Mouse (Mus musculus) bone marrow macrophage, adult 2 months (primary cell): Measurements from ENCODE around the gene Rassf6.

ENCODE experiments used
- CTCF ChIP-seq: IDR thresholded peaks from 2 replicates; pipeline ENCODE4 v1.5.1; 2012; ENCODE audit warnings: low read depth, mild to moderate bottlenecking, low read length, moderate library complexity
- POLR2A ChIP-seq: IDR thresholded peaks from 2 replicates; pipeline ENCODE4 v1.6.1; 2012; ENCODE audit warnings: mild to moderate bottlenecking, low read depth, low read length, borderline replicate concordance

GRCm38 (mm10) chr5:90556052-90556451 lies 84.4 kb downstream of the Rassf6 start:
- no peak for TF ChIP-seq POLR2A
- TF ChIP-seq CTCF, result no peak
